15 mouse cellular contexts compared by ENCODE assay signal in genomic region chr4:91111684-91112681, GRCm38 (mm10).
DNase-seq lines count a peak whose midpoint lies in the region; ATAC-seq and TF ChIP-seq lines count a peak whose summit lies in the region.
"Had no signal": no experiment of that assay in that cellular context is flagged by ENCODE, and none has a peak within 500 bp of the region (broad histone marks: within the 10 kb centered on the region; RNA-seq: fewer than 3 reads in every experiment).

No protein-coding gene starts in this region.

- TF ChIP-seq CTCF in forebrain, postnatal 0 days (IDR thresholded peaks at IDR 0.05; ENCODE audit: low read depth) = no peak

- ATAC-seq in forebrain, embryonic 12.5 days (ENCODE audit: low FRiP score) = peak; percentile 47; the same call in 1 of the 2 replicates
- peak; percentile 82 for ATAC-seq in forebrain, postnatal 0 days
- ATAC-seq in megakaryocyte-erythroid progenitor cell, adult 5-6 weeks (replicated peaks; ENCODE audit: low FRiP score, low TSS enrichment, poor library complexity, severe bottlenecking) = no peak
- ATAC-seq: intestine, embryonic 15.5 days had no signal

- no peaks in the 10 kb centered on the region for H3K9me3 ChIP-seq in forebrain, embryonic 12.5 days
- no peaks in the 10 kb centered on the region for H3K9me3 ChIP-seq in forebrain, embryonic 10.5 days
- H3K9me3 ChIP-seq in forebrain, postnatal 0 days (ENCODE audit: low read length) = no peaks in the 10 kb centered on the region
- H3K9me3 ChIP-seq: embryonic facial prominence, embryonic 15.5 days; heart, embryonic 15.5 days; intestine, embryonic 15.5 days; liver, embryonic 15.5 days had no signal

- H3K27me3 ChIP-seq in forebrain, embryonic 12.5 days = no peaks in the 10 kb centered on the region
- H3K27me3 ChIP-seq in forebrain, embryonic 10.5 days (ENCODE audit: poor library complexity, severe bottlenecking) = no peaks in the 10 kb centered on the region
- no peaks in the 10 kb centered on the region for H3K27me3 ChIP-seq in forebrain, postnatal 0 days (ENCODE audit: insufficient read depth, low read length)
- H3K27me3 ChIP-seq: embryonic facial prominence, embryonic 15.5 days; heart, embryonic 15.5 days; intestine, embryonic 15.5 days; liver, embryonic 15.5 days had no signal

- 80% methylated on average over 11 of the region's 11 CpGs for WGBS in forebrain, embryonic 12.5 days
- WGBS in forebrain, embryonic 10.5 days = 89% methylated on average over 11 of the region's 11 CpGs
- WGBS in forebrain, postnatal 0 days = 71% methylated on average over 11 of the region's 11 CpGs

- no peak overlapping the region for H3K4me3 ChIP-seq in forebrain, embryonic 12.5 days (replicated peaks)
- H3K4me3 ChIP-seq in forebrain, embryonic 10.5 days = no peak overlapping the region
- no peak overlapping the region for H3K4me3 ChIP-seq in forebrain, postnatal 0 days (ENCODE audit: low read depth, low read length)
- H3K4me3 ChIP-seq: embryonic facial prominence, embryonic 15.5 days; heart, embryonic 15.5 days; intestine, embryonic 15.5 days; liver, embryonic 15.5 days had no signal

- no peak overlapping the region for H3K9ac ChIP-seq in forebrain, embryonic 12.5 days
- H3K9ac ChIP-seq in forebrain, postnatal 0 days = no peak overlapping the region
- H3K9ac ChIP-seq: embryonic facial prominence, embryonic 15.5 days; heart, embryonic 15.5 days; intestine, embryonic 15.5 days; liver, embryonic 15.5 days had no signal

- H3K4me2 ChIP-seq in forebrain, embryonic 12.5 days = no peak overlapping the region
- no peak overlapping the region for H3K4me2 ChIP-seq in forebrain, postnatal 0 days (ENCODE audit: low read depth)
- H3K4me2 ChIP-seq: embryonic facial prominence, embryonic 15.5 days; heart, embryonic 15.5 days; intestine, embryonic 15.5 days; liver, embryonic 15.5 days had no signal

- no peaks in the 10 kb centered on the region; the same call in 1 of the 2 replicates for H3K4me1 ChIP-seq in forebrain, embryonic 12.5 days
- H3K4me1 ChIP-seq in forebrain, embryonic 10.5 days = 0 out of 2 replicates have a peak, but pooled peaks cover 4% of the 10 kb centered on the region
- H3K4me1 ChIP-seq in forebrain, postnatal 0 days (ENCODE audit: insufficient read depth) = no peaks in the 10 kb centered on the region
- H3K4me1 ChIP-seq: embryonic facial prominence, embryonic 15.5 days; heart, embryonic 15.5 days; intestine, embryonic 15.5 days; liver, embryonic 15.5 days had no signal

- H3K36me3 ChIP-seq in forebrain, embryonic 12.5 days (replicated peaks) = no peaks in the 10 kb centered on the region
- H3K36me3 ChIP-seq in forebrain, embryonic 10.5 days (replicated peaks) = no peaks in the 10 kb centered on the region
- H3K36me3 ChIP-seq in forebrain, postnatal 0 days (ENCODE audit: insufficient read depth) = no peaks in the 10 kb centered on the region
- H3K36me3 ChIP-seq: embryonic facial prominence, embryonic 15.5 days; heart, embryonic 15.5 days; intestine, embryonic 15.5 days; liver, embryonic 15.5 days had no signal

- no peak for DNase-seq in forebrain, embryonic 10.5 days (ENCODE audit: extremely low spot score, low spot score)
- peak; percentile 5 for DNase-seq in adrenal gland, postnatal 14 days
- no peak for DNase-seq in forebrain, postnatal 0 days
- peak; percentile 33 to 57 for DNase-seq in layer of hippocampus, postnatal 36 days
- no peak for DNase-seq in lung, adult 18-20 months
- no peak for DNase-seq in lung, postnatal 10 days
- DNase-seq: cerebellum, adult 18-20 months had no signal

- H3K27ac ChIP-seq in forebrain, embryonic 12.5 days = no peak overlapping the region
- no peak overlapping the region for H3K27ac ChIP-seq in forebrain, embryonic 10.5 days
- H3K27ac ChIP-seq in forebrain, postnatal 0 days (ENCODE audit: low read depth, low read length) = no peak overlapping the region
- H3K27ac ChIP-seq: embryonic facial prominence, embryonic 15.5 days; heart, embryonic 15.5 days; intestine, embryonic 15.5 days; kidney, postnatal 0 days; liver, embryonic 15.5 days; macrophage had no signal

Comparison
In these comparisons a context has a peak if more than half of its experiments do, and no peak if none do; other contexts are left out.
1. DNase-seq: peak in adrenal gland, postnatal 14 days (single experiment) and layer of hippocampus, postnatal 36 days (2 of 2); none in forebrain, embryonic 10.5 days (single experiment), forebrain, postnatal 0 days (single experiment), lung, adult 18-20 months (0 of 2) and lung, postnatal 10 days (single experiment).